Mouse (Mus musculus): ENCODE results near the gene Exd1. TPM values are rescaled to one million over a fixed set of nuclear protein-coding genes. Genes with fewer than 3 reads are reported as not detected.

Exd1 gene
- polyA plus RNA-seq, 1 experiment = 0.12 TPM

GRCm38 (mm10) chr2:119496082-119496481, 51.3 kb downstream of the Exd1 start:
- WGBS = 86% methylated on average over 2 of the region's 2 CpGs
- Histone ChIP-seq H3K4me3 (ENCODE audit: extremely low read depth, insufficient read depth, insufficient read length) (no peak overlapping the region), H3K27ac (ENCODE audit: insufficient read depth, low read length) (no peak overlapping the region), H3K36me3 (ENCODE audit: control insufficient read depth, insufficient read depth, low read length) (no peaks in the 10 kb centered on the region), H3K4me1 (ENCODE audit: control insufficient read depth, insufficient read depth, insufficient read length) (no peaks in the 10 kb centered on the region), H3K27me3 (ENCODE audit: control insufficient read depth, insufficient read depth, low read length) (no peaks in the 10 kb centered on the region)
- no peak for DNase-seq (ENCODE audit: low read depth in 1 of 2, low spot score in 2 of 2)
- TF ChIP-seq CTCF (IDR thresholded peaks at IDR 0.05; ENCODE audit: extremely low read depth, insufficient read depth, insufficient read length, insufficient replicate concordance) (no peak), POLR2A (IDR thresholded peaks at IDR 0.05; ENCODE audit: low read depth, low read length) (no peak)

- 59% methylated on average over 5 of the region's 5 CpGs for WGBS
These were observed 55.5 kb downstream of the Exd1 start for GRCm38 (mm10) chr2:119491953-119492352.

GRCm38 (mm10) chr2:119486488-119486887, 60.9 kb downstream of the Exd1 start:
- H3K4me1 ChIP-seq (ENCODE audit: control insufficient read depth, insufficient read depth, insufficient read length) = no peaks in the 10 kb centered on the region
- H3K27me3 ChIP-seq (ENCODE audit: control insufficient read depth, insufficient read depth, low read length) = no peaks in the 10 kb centered on the region
- 58% methylated on average over 4 of the region's 4 CpGs for WGBS
- no peak overlapping the region for H3K4me3 ChIP-seq (ENCODE audit: extremely low read depth, insufficient read depth, insufficient read length)
- no peak for DNase-seq (ENCODE audit: low read depth in 1 of 2, low spot score in 2 of 2)
- H3K27ac ChIP-seq (ENCODE audit: insufficient read depth, low read length) = no peak overlapping the region
- no peaks in the 10 kb centered on the region for H3K36me3 ChIP-seq (ENCODE audit: control insufficient read depth, insufficient read depth, low read length)
- TF ChIP-seq CTCF (IDR thresholded peaks at IDR 0.05; ENCODE audit: extremely low read depth, insufficient read depth, insufficient read length, insufficient replicate concordance) (no peak), POLR2A (IDR thresholded peaks at IDR 0.05; ENCODE audit: low read depth, low read length) (no peak)

More at GRCm38 (mm10) chr2:119491953-119492352, 55.5 kb downstream of the Exd1 start:
- H3K27me3 ChIP-seq (ENCODE audit: control insufficient read depth, insufficient read depth, low read length) = no peaks in the 10 kb centered on the region
- H3K4me1 ChIP-seq (ENCODE audit: control insufficient read depth, insufficient read depth, insufficient read length) = no peaks in the 10 kb centered on the region
- H3K4me3 ChIP-seq (ENCODE audit: extremely low read depth, insufficient read depth, insufficient read length) = no peak overlapping the region
- no peak for TF ChIP-seq POLR2A (IDR thresholded peaks at IDR 0.05; ENCODE audit: low read depth, low read length)
- TF ChIP-seq CTCF (IDR thresholded peaks at IDR 0.05; ENCODE audit: extremely low read depth, insufficient read depth, insufficient read length, insufficient replicate concordance) = no peak
- no peaks in the 10 kb centered on the region for H3K36me3 ChIP-seq (ENCODE audit: control insufficient read depth, insufficient read depth, low read length)
- DNase-seq (ENCODE audit: low read depth in 1 of 2, low spot score in 2 of 2) = no peak
- H3K27ac ChIP-seq (ENCODE audit: insufficient read depth, low read length) = no peak overlapping the region

GRCm38 (mm10) chr2:119482307-119482706, 65.1 kb downstream of the Exd1 start:
- Histone ChIP-seq H3K4me3 (ENCODE audit: extremely low read depth, insufficient read depth, insufficient read length) (no peak overlapping the region), H3K27me3 (ENCODE audit: control insufficient read depth, insufficient read depth, low read length) (no peaks in the 10 kb centered on the region), H3K27ac (ENCODE audit: insufficient read depth, low read length) (no peak overlapping the region), H3K36me3 (ENCODE audit: control insufficient read depth, insufficient read depth, low read length) (no peaks in the 10 kb centered on the region), H3K4me1 (ENCODE audit: control insufficient read depth, insufficient read depth, insufficient read length) (no peaks in the 10 kb centered on the region)
- no peak for DNase-seq (ENCODE audit: low read depth in 1 of 2, low spot score in 2 of 2)
- TF ChIP-seq POLR2A (IDR thresholded peaks at IDR 0.05; ENCODE audit: low read depth, low read length) (no peak), CTCF (IDR thresholded peaks at IDR 0.05; ENCODE audit: extremely low read depth, insufficient read depth, insufficient read length, insufficient replicate concordance) (no peak)
- WGBS = 92% methylated on average over 1 of the region's 1 CpGs

- Histone ChIP-seq H3K4me3 (ENCODE audit: extremely low read depth, insufficient read depth, insufficient read length) (peak overlapping the region; percentile 70), H3K4me1 (ENCODE audit: control insufficient read depth, insufficient read depth, insufficient read length) (no peaks in the 10 kb centered on the region), H3K27me3 (ENCODE audit: control insufficient read depth, insufficient read depth, low read length) (no peaks in the 10 kb centered on the region), H3K27ac (ENCODE audit: insufficient read depth, low read length) (peak overlapping the region; percentile 94), H3K36me3 (ENCODE audit: control insufficient read depth, insufficient read depth, low read length) (no peaks in the 10 kb centered on the region)
- WGBS = 9% methylated on average over 9 of the region's 9 CpGs
- no peak for DNase-seq (ENCODE audit: low read depth in 1 of 2, low spot score in 2 of 2)
- TF ChIP-seq CTCF (IDR thresholded peaks at IDR 0.05; ENCODE audit: extremely low read depth, insufficient read depth, insufficient read length, insufficient replicate concordance) (no peak), POLR2A (IDR thresholded peaks at IDR 0.05; ENCODE audit: low read depth, low read length) (no peak)
These were observed 69.1 kb downstream of the Exd1 start for GRCm38 (mm10) chr2:119478397-119478749.

- no peaks in the 10 kb centered on the region for H3K27me3 ChIP-seq (ENCODE audit: control insufficient read depth, insufficient read depth, low read length)
- DNase-seq (ENCODE audit: low read depth in 1 of 2, low spot score in 2 of 2) = peak; percentile 98 to 99
- peak within 1 kb of the TSS; percentile 99 for H3K27ac ChIP-seq (ENCODE audit: insufficient read depth, low read length)
- no peaks in the 10 kb centered on the region for H3K4me1 ChIP-seq (ENCODE audit: control insufficient read depth, insufficient read depth, insufficient read length)
- TF ChIP-seq CTCF (IDR thresholded peaks at IDR 0.05; ENCODE audit: extremely low read depth, insufficient read depth, insufficient read length, insufficient replicate concordance) (no peak), POLR2A (IDR thresholded peaks at IDR 0.05; ENCODE audit: low read depth, low read length) (peak; percentile 85)
- WGBS = under 1% methylated on average over 68 of the region's 72 CpGs
- no peaks in the 10 kb centered on the region for H3K36me3 ChIP-seq (ENCODE audit: control insufficient read depth, insufficient read depth, low read length)
- peak within 1 kb of the TSS; percentile 85 for H3K4me3 ChIP-seq (ENCODE audit: extremely low read depth, insufficient read depth, insufficient read length)
These were observed 69.6 kb downstream of the Exd1 start, which contains the start of gene Ino80 for GRCm38 (mm10) chr2:119477571-119478396. Gene Ino80, minus strand, starts transcription at chr2:119477687.
